Mouse (Mus musculus) embryonic facial prominence, embryonic 10.5 days (tissue): ENCODE results near the gene Tspo. TPM values are rescaled to one million over a fixed set of nuclear protein-coding genes. Genes with fewer than 3 reads are reported as not detected.

Experiments used
- DNase-seq: peaks from one replicate; pipeline ENCODE4 v3.0.0-alpha.2; 2017; ENCODE audit warnings: low spot score
- H3K27ac ChIP-seq: fragments of 300-500 bp; sonication (generic); replicated peaks from 2 replicates; pipeline ENCODE4 v1.5.1; 2016; ENCODE audit warnings: mild to moderate bottlenecking
- H3K27me3 ChIP-seq: fragments of 300-500 bp; sonication (generic); replicated peaks from 2 replicates; pipeline ENCODE4 v1.6.1; 2016; ENCODE audit warnings: low read depth, mild to moderate bottlenecking; ENCODE audit not compliant: poor library complexity, severe bottlenecking
- H3K36me3 ChIP-seq: fragments of 300-500 bp; sonication (generic); replicated peaks from 2 replicates; pipeline ENCODE4 v1.6.1; 2016; ENCODE audit warnings: mild to moderate bottlenecking, moderate library complexity
- H3K4me1 ChIP-seq: fragments of 300-500 bp; sonication (generic); 2 replicates; pipeline ENCODE4 v1.6.1; 2016
- H3K4me3 ChIP-seq: fragments of 300-500 bp; sonication (generic); 2 replicates; pipeline ENCODE4 v1.5.1; 2016; ENCODE audit warnings: mild to moderate bottlenecking, moderate library complexity
- H3K9me3 ChIP-seq: fragments of 300-500 bp; sonication (generic); 2 replicates; pipeline ENCODE4 v1.6.1; 2016; ENCODE audit warnings: mild to moderate bottlenecking
- WGBS: fragments of 180-500 bp; shearing (Covaris S2); methylation state at CpG from one replicate; pipeline ENCODE4 v1.1.7; 2016; 5-methylcytosine and 5-hydroxymethylcytosine counted together
- polyA plus RNA-seq: library from polyadenylated mRNA; unstranded; fragments of >200 nt; fragmentation: Nextera tagmentation; extraction: Ambion mirVana; gene quantifications from 2 replicates; pipeline ENCODE4 v1.2.1, GENCODE M21; 2016

The Tspo gene
- polyA plus RNA-seq, 1 experiment from 2014 or later, result 34.1 TPM

DNA sequence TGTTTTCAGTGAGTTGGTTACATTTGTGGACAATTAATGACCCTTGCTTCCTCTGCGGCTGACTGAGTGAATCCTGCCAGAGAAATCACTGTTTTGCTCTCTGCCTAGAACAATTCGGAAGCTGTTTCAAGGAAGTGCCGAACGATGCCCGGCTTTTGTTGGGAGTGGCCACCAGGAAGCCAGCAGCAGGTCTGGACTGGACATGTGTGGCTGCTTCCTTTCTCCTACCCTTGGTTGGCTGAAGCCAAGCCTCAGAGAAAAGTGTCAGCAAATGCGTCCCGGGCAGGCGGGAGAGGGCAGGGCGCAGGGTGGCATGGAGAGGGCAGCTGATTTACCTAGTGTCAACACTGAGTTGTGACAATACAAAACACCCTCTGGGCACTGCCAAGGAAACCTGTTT lies 33.2 kb upstream of the Tspo start:
- Histone ChIP-seq H3K36me3 (no peaks in the 10 kb centered on the region), H3K9me3 (no peaks in the 10 kb centered on the region), H3K4me3 (no peak overlapping the region), H3K27me3 (peaks cover 58% of the 10 kb centered on the region), H3K27ac (no peak overlapping the region), H3K4me1 (peaks cover 29% of the 10 kb centered on the region)
- WGBS, result 64% methylated on average over 9 of the region's 9 CpGs
- no peak for DNase-seq

- Histone ChIP-seq H3K4me1 (peaks cover 27% of the 10 kb centered on the region), H3K9me3 (no peaks in the 10 kb centered on the region), H3K27ac (no peak overlapping the region), H3K27me3 (peaks cover 53% of the 10 kb centered on the region), H3K36me3 (no peaks in the 10 kb centered on the region), H3K4me3 (no peak overlapping the region)
- 82% methylated on average over 6 of the region's 6 CpGs for WGBS
- no peak for DNase-seq
Observed at GRCm38 (mm10) chr15:83530688-83531087, 32.7 kb upstream of the Tspo start.

DNA sequence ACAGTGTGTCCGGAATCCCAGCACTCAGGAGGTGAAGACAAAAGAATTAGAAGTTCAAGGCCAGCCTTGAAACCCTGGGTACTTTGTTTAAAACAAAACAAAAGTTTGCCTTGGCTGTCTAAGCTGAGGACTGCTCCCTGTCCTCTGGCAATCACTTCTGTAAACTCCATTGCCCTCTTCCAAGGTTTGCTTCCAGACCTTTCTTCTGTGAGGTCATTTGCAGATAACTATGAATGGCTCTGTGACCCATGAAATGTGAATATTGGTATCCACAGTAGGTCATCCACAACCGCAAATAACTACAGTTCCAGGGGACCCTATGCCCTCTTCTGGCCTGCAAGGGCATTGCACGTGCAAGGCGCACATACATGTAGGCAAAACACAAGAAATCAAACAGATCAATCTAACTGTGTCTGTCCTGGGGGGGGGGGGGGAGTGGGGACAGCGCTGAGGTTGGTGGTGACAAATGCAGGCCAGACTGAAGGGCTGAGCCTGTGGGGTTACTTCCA lies 31.4 kb upstream of the Tspo start:
- WGBS, result 86% methylated on average over 5 of the region's 5 CpGs
- peaks cover 14% of the 10 kb centered on the region for H3K4me1 ChIP-seq
- no peak overlapping the region for H3K27ac ChIP-seq
- no peak overlapping the region for H3K4me3 ChIP-seq
- no peak for DNase-seq
- H3K27me3 ChIP-seq, result peaks cover 40% of the 10 kb centered on the region
- H3K9me3 ChIP-seq, result no peaks in the 10 kb centered on the region
- H3K36me3 ChIP-seq, result no peaks in the 10 kb centered on the region

DNA sequence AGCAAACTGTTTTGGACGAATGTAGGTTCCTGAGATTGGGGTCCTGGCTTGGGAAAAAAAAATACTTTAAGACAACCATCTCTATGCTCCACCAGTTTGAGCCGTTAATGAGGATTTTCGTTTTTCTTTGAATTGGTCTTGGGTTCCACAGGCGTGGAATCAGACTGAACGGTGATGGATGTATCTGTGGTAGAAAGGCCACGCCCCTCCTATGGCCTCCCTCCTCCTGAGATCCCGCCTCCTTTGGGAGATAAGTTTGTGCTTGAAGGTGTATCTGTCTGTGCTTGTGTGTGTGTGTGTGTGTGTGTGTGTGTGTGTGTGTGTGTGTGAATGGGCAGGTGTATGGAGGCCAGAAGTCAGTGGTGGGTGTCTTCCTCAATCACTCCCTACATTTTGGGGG lies 30.8 kb upstream of the Tspo start:
- Histone ChIP-seq H3K4me1 (peaks cover 9% of the 10 kb centered on the region; the same call in 1 of the 2 replicates), H3K9me3 (no peaks in the 10 kb centered on the region), H3K36me3 (no peaks in the 10 kb centered on the region), H3K4me3 (no peak overlapping the region), H3K27me3 (peaks cover 34% of the 10 kb centered on the region), H3K27ac (no peak overlapping the region)
- no peak for DNase-seq
- WGBS, result 81% methylated on average over 7 of the region's 7 CpGs

- no peak for DNase-seq
- peaks cover 8% of the 10 kb centered on the region; the same call in 1 of the 2 replicates for H3K27me3 ChIP-seq
- 76% methylated on average over 17 of the region's 17 CpGs for WGBS
Observed at GRCm38 (mm10) chr15:83534960-83535889, 28.2 kb upstream of the Tspo start.

GRCm38 (mm10) chr15:83535890-83536231 lies 27.5 kb upstream of the Tspo start:
- Histone ChIP-seq H3K27me3 (0 out of 2 replicates have a peak, but pooled peaks cover 5% of the 10 kb centered on the region), H3K36me3 (no peaks in the 10 kb centered on the region), H3K27ac (no peak overlapping the region), H3K4me1 (peaks cover 13% of the 10 kb centered on the region; the same call in 1 of the 2 replicates), H3K4me3 (no peak overlapping the region), H3K9me3 (no peaks in the 10 kb centered on the region)
- DNase-seq, result no peak
- 90% methylated on average over 6 of the region's 6 CpGs for WGBS

More at GRCm38 (mm10) chr15:83534960-83535889, 28.2 kb upstream of the Tspo start:
- Histone ChIP-seq H3K9me3 (no peaks in the 10 kb centered on the region), H3K4me1 (peaks cover 13% of the 10 kb centered on the region; the same call in 1 of the 2 replicates), H3K4me3 (no peak overlapping the region), H3K27ac (no peak overlapping the region), H3K36me3 (no peaks in the 10 kb centered on the region)

DNA sequence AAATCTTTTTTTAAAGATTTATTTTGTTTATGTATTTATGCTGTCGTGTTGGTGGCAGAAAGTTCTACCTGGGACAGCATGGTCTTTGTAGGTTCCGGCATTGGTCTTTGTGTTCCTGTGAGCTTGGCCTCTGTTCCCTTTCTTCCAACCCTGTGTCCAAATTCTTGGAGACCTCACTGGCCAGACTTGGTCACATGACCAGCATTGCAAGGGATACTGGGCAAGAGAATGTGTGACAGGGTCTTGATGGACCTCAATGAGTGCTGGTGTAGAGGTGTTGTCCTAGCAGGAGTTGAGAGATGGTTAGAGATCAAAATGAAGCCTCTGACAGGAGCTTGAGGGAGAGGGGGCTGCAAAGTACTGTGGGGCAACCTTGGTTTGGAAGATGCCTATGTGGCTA lies 24.5 kb upstream of the Tspo start:
- no peak overlapping the region for H3K4me3 ChIP-seq
- H3K27me3 ChIP-seq, result no peaks in the 10 kb centered on the region
- no peaks in the 10 kb centered on the region for H3K36me3 ChIP-seq
- WGBS, result 94% methylated on average over 2 of the region's 2 CpGs
- H3K9me3 ChIP-seq, result no peaks in the 10 kb centered on the region
- H3K4me1 ChIP-seq, result peaks cover 11% of the 10 kb centered on the region; the same call in 1 of the 2 replicates
- no peak for DNase-seq
- no peak overlapping the region for H3K27ac ChIP-seq

- Histone ChIP-seq H3K27ac (no peak overlapping the region), H3K4me3 (no peak overlapping the region), H3K36me3 (0 out of 2 replicates have a peak, but pooled peaks cover 5% of the 10 kb centered on the region), H3K27me3 (no peaks in the 10 kb centered on the region), H3K9me3 (no peaks in the 10 kb centered on the region), H3K4me1 (0 out of 2 replicates have a peak, but pooled peaks cover 10% of the 10 kb centered on the region)
- WGBS, result 75% methylated on average over 4 of the region's 4 CpGs
- no peak for DNase-seq
Observed at GRCm38 (mm10) chr15:83539905-83540304, 23.5 kb upstream of the Tspo start.

- H3K27ac ChIP-seq, result no peak overlapping the region
- H3K36me3 ChIP-seq, result peaks cover 23% of the 10 kb centered on the region
- no peak for DNase-seq
- 0 out of 2 replicates have a peak, but pooled peaks cover 7% of the 10 kb centered on the region for H3K4me1 ChIP-seq
- H3K4me3 ChIP-seq, result no peak overlapping the region
- no peaks in the 10 kb centered on the region for H3K9me3 ChIP-seq
- H3K27me3 ChIP-seq, result no peaks in the 10 kb centered on the region
- WGBS, result 85% methylated on average over 9 of the region's 9 CpGs
Observed at GRCm38 (mm10) chr15:83541647-83542287, 21.6 kb upstream of the Tspo start.

DNA sequence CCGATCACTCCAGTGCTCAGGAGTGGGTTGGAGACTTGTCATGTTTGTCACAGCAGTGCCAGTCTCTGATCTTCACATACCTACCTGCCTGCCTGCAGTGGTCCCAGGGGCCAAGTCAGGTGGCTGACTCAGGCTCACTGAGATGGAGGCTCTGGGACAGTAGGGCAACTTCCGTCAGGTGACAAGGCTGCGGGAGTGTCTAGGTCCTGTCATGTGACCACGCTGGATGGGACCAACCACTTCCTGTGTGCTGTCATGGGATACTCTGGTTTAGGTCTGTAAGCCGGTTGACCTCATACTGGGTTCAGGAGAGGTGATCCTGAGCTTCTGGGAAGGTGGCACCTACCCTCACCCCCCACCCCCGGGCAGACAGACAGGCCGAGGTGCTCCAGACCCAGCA lies 17.4 kb upstream of the Tspo start:
- DNase-seq, result no peak
- Histone ChIP-seq H3K36me3 (peaks cover 66% of the 10 kb centered on the region), H3K4me1 (0 out of 2 replicates have a peak, but pooled peaks cover 2% of the 10 kb centered on the region), H3K9me3 (no peaks in the 10 kb centered on the region), H3K27me3 (no peaks in the 10 kb centered on the region), H3K4me3 (no peak overlapping the region), H3K27ac (no peak overlapping the region)
- WGBS, result 95% methylated on average over 7 of the region's 7 CpGs

DNA sequence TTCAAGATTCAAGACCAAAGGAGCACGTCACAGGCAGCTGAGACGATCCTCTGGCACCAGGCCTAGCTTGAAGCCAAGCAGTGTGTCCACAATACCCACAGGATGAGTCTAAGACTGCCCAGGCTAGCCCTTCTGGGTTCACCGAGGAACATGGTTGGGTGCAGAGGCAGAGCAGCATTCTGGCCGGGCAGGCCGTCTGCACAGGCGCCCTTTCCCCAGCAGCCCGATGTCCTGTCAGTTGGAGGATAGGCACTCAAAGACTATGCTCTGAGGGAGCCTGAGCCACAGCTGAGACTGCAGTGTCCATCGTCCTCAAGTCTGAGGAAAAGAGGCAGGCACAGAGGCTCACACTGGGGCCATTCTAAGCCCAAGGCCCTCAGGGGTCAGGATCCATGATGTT lies 16.2 kb upstream of the Tspo start:
- Histone ChIP-seq H3K9me3 (no peaks in the 10 kb centered on the region), H3K27me3 (no peaks in the 10 kb centered on the region), H3K27ac (no peak overlapping the region), H3K36me3 (peaks cover 77% of the 10 kb centered on the region), H3K4me3 (no peak overlapping the region), H3K4me1 (0 out of 2 replicates have a peak, but pooled peaks cover 2% of the 10 kb centered on the region)
- WGBS, result 92% methylated on average over 8 of the region's 8 CpGs
- no peak for DNase-seq

DNA sequence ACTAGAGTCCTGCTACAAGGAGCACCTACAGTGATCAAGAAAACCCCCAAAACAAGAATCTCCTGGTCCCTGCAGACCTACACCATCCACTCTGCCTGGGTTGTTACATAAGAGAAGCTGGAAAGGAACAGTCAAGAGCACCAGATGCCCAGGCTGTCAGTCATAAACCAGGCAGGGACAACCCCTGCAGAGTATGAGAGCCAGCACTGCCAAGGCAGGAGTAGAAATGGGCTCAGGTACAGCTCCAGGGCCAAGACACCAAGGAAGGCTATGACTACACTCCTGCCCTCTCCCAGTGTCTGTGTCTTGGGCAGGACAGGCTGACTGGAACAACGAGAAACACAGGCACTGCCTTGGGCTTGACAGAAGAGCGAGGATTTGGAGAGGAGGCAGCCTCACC lies 13.3 kb upstream of the Tspo start:
- Histone ChIP-seq H3K27ac (no peak overlapping the region), H3K4me3 (no peak overlapping the region), H3K9me3 (no peaks in the 10 kb centered on the region), H3K4me1 (peaks cover 9% of the 10 kb centered on the region), H3K27me3 (no peaks in the 10 kb centered on the region), H3K36me3 (peaks cover 85% of the 10 kb centered on the region)
- DNase-seq, result no peak
- WGBS, result 87% methylated on average over 2 of the region's 2 CpGs
